Mouse (Mus musculus) lung, embryonic 16.5 days (tissue): ENCODE data around the gene Zscan29. TPM values are rescaled to one million over a fixed set of nuclear protein-coding genes. Genes with fewer than 3 reads are reported as not detected.
A peak's percentile ranks its signal among the peaks of the same experiment; 100 is the strongest.
"Not testable (repeated sequence)": the region's sequence is repeated elsewhere in the genome, so short reads cannot be mapped to it uniquely, and the experiment has no call there.

ENCODE experiments used
- ATAC-seq: fragments of 200-750 bp; cut with Nextera tagmentation; 2 replicates; pipeline ENCODE4 v1.8.0; 2017; ENCODE audit warnings: low read depth, mild to moderate bottlenecking, moderate library complexity
- H3K27ac ChIP-seq: fragments of 300-500 bp; sonication (generic); 2 replicates; pipeline ENCODE4 v1.5.1; 2014; ENCODE audit warnings: mild to moderate bottlenecking, control low read depth, low read length
- H3K27me3 ChIP-seq: fragments of 300-500 bp; sonication (generic); 2 replicates; pipeline ENCODE4 v1.6.1; 2014; ENCODE audit warnings: low read depth, low read length, mixed read lengths; ENCODE audit not compliant: control insufficient read depth, insufficient read depth
- H3K36me3 ChIP-seq: fragments of 300-500 bp; sonication (generic); 2 replicates; pipeline ENCODE4 v1.6.1; 2014; ENCODE audit warnings: low read length; ENCODE audit not compliant: control insufficient read depth, insufficient read depth
- H3K4me1 ChIP-seq: fragments of 300-500 bp; sonication (generic); replicated peaks from 2 replicates; pipeline ENCODE4 v1.6.1; 2014; ENCODE audit warnings: low read length, mixed read lengths; ENCODE audit not compliant: control insufficient read depth, insufficient read depth
- H3K4me2 ChIP-seq: fragments of 300-500 bp; sonication (generic); 2 replicates; pipeline ENCODE4 v1.6.1; 2014; ENCODE audit warnings: low read depth, low read length, control low read depth
- H3K4me3 ChIP-seq: fragments of 300-500 bp; sonication (generic); 2 replicates; pipeline ENCODE4 v1.5.1; 2014; ENCODE audit warnings: mild to moderate bottlenecking, low read length, control low read depth
- H3K9ac ChIP-seq: fragments of 300-500 bp; sonication (generic); 2 replicates; pipeline ENCODE4 v1.6.1; 2014; ENCODE audit warnings: low read length, control low read depth
- H3K9me3 ChIP-seq: fragments of 300-500 bp; sonication (generic); 2 replicates; pipeline ENCODE4 v1.6.1; 2016; ENCODE audit warnings: low read length; ENCODE audit not compliant: control insufficient read depth
- WGBS: fragments of 180-500 bp; shearing (Covaris S2); extraction: QIAGEN DNeasy Blood & Tissue Kit; methylation state at CpG from one replicate; pipeline ENCODE4 v1.1.7; 2014; 5-methylcytosine and 5-hydroxymethylcytosine counted together
- polyA plus RNA-seq: library from polyadenylated mRNA; unstranded; fragments of >200 nt; fragmentation: Nextera tagmentation; extraction: Ambion mirVana; gene quantifications from 2 replicates; pipeline ENCODE4 v1.2.1, GENCODE M21; 2015

Zscan29 gene
- polyA plus RNA-seq, 1 experiment from 2014 or later = 9.8 TPM

- H3K4me1 ChIP-seq = peaks cover 26% of the 10 kb centered on the region
- ATAC-seq = peak; percentile 96
- peaks cover 11% of the 10 kb centered on the region; the same call in 1 of the 2 replicates for H3K36me3 ChIP-seq
- H3K27ac ChIP-seq = peak within 1 kb of the TSS; percentile 99
- H3K4me3 ChIP-seq = peak within 1 kb of the TSS; percentile 81
- under 1% methylated on average over 87 of the region's 87 CpGs for WGBS
- H3K9me3 ChIP-seq = 0 out of 2 replicates have a peak, but pooled peaks cover 3% of the 10 kb centered on the region
- H3K27me3 ChIP-seq = no peaks in the 10 kb centered on the region
- peak within 1 kb of the TSS; percentile 94 for H3K9ac ChIP-seq
- H3K4me2 ChIP-seq = peak within 1 kb of the TSS; percentile 92
These were observed 30.7 kb downstream of the Zscan29 start, which contains the start of the genes Adal and Lcmt2 for GRCm38 (mm10) chr2:121140018-121140882. Adal (plus strand) TSS chr2:121140428. Lcmt2 (minus strand) TSS chr2:121140653.

DNA sequence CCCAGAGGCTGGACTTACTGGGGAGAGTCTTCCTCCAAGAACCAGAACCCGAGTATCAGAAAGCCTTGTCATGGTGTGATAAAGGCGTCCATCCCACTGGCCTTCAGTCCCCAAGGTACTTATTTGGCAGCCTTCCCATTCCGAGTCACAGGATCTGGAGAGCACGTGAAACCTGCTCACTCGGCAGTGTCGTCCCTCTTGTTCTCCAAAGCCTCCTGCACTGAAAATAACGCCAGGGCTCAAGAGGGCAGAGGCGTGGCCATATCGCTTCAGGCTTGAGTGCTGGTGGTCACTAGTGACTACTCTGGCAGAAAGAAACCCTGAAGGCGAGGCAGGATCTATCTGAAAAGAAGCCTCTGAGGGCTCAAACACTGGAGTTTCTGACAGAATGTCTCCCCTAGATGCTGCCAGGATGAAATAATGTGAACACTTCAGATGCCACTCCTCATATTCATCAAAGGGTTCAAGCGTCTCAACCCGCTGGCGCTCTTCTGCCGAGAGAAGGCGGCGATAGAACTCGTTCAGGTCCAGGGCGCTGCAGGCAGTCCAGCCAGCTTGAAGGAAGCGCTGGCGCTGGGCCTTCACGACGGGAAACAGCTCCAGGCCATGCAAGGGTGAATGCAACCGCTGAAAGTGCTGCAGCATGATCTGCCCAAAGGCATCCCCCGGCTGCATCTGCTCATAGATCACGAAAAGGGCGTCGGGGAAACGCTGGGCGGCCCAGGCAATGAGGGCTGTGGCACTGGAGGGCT, 31.5 kb downstream of the Zscan29 start:
- Histone ChIP-seq H3K4me3 (peak overlapping the region; percentile 81), H3K9ac (peak overlapping the region; percentile 94), H3K4me1 (peaks cover 26% of the 10 kb centered on the region), H3K4me2 (peak overlapping the region; percentile 92), H3K27ac (peak overlapping the region; percentile 99), H3K36me3 (peaks cover 10% of the 10 kb centered on the region; the same call in 1 of the 2 replicates), H3K9me3 (0 out of 2 replicates have a peak, but pooled peaks cover 3% of the 10 kb centered on the region), H3K27me3 (no peaks in the 10 kb centered on the region)
- ATAC-seq = no peak
- WGBS = 39% methylated on average over 29 of the region's 29 CpGs

- ATAC-seq = no peak
- Histone ChIP-seq H3K4me1 (peaks cover 26% of the 10 kb centered on the region), H3K36me3 (peaks cover 10% of the 10 kb centered on the region; the same call in 1 of the 2 replicates), H3K9ac (no peak overlapping the region), H3K27ac (no peak overlapping the region), H3K9me3 (0 out of 2 replicates have a peak, but pooled peaks cover 3% of the 10 kb centered on the region), H3K27me3 (no peaks in the 10 kb centered on the region), H3K4me3 (no peak overlapping the region), H3K4me2 (no peak overlapping the region)
- WGBS = 94% methylated on average over 4 of the region's 4 CpGs
These were observed 33.6 kb downstream of the Zscan29 start for GRCm38 (mm10) chr2:121137371-121137770.

DNA sequence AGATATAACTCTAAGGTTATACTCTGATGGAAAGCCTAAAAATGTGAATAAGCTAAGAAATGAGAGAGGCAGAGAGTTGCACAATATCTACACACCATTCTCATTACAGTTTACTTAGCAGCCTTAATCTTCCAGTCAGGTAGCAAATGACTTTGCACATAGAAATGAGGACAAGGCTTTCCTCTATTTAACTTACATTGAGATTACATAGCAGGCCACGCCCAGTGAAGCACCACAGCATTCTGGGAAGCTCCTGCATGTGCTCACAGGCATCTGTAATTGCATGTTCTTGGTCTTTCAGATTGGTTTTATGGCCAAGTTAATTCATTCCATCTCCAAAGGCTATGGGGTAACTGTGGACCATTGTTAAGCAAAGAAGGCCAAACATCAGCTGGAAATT, 38.1 kb downstream of the Zscan29 start:
- no peak for ATAC-seq

DNA sequence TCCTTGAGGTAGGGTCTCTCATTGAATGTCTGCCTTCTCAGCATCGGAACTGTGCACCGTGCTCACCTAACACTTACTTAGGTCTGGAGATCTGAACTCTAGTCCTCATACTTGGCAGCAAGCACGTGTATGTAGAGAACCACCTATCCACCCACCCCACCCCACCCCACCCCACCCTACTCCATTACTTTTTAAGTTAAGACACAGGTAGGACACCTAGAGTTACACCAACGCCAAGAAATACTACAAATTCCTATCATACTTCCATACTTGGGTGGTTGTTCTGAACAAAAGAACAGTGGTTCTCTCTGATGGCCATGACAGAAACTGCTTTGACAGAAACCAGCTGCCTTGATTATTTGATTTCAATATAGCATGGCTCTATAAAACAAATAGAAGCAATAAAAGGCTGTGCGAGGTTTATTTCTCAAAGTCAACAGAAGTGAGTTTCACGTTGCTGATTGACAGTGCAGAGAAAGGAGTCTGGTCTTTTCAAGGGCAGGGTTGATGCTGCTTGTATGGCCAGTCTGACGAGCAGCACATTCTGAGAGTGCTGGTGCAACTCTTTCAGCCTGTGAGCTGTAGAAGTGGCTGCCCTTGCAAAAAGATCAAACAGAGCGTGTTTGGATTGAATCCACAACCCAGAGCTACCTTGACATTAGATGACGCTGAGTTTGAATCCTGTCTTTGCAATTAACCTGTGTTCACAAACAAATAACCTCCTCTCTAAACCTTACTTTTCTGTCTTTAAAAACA, 41.9 kb downstream of the Zscan29 start:
- H3K4me1 ChIP-seq = no peaks in the 10 kb centered on the region
- H3K27me3 ChIP-seq = no peaks in the 10 kb centered on the region
- no peak overlapping the region for H3K4me3 ChIP-seq
- H3K9me3 ChIP-seq = no peaks in the 10 kb centered on the region
- 44% methylated on average over 9 of the region's 9 CpGs for WGBS
- no peak overlapping the region for H3K4me2 ChIP-seq
- ATAC-seq = peak; percentile 57
- no peaks in the 10 kb centered on the region for H3K36me3 ChIP-seq
- H3K9ac ChIP-seq = no peak overlapping the region
- H3K27ac ChIP-seq = peak overlapping the region; percentile 66

More for the DNA sequence above, 38.1 kb downstream of the Zscan29 start:
- peaks cover 3% of the 10 kb centered on the region; the same call in 1 of the 2 replicates for H3K4me1 ChIP-seq
- WGBS = 75% methylated on average over 1 of the region's 1 CpGs
- no peak overlapping the region for H3K27ac ChIP-seq
- no peak overlapping the region for H3K4me3 ChIP-seq
- H3K9me3 ChIP-seq = no peaks in the 10 kb centered on the region
- H3K27me3 ChIP-seq = no peaks in the 10 kb centered on the region
- no peaks in the 10 kb centered on the region for H3K36me3 ChIP-seq
- no peak overlapping the region for H3K9ac ChIP-seq
- H3K4me2 ChIP-seq = no peak overlapping the region

DNA sequence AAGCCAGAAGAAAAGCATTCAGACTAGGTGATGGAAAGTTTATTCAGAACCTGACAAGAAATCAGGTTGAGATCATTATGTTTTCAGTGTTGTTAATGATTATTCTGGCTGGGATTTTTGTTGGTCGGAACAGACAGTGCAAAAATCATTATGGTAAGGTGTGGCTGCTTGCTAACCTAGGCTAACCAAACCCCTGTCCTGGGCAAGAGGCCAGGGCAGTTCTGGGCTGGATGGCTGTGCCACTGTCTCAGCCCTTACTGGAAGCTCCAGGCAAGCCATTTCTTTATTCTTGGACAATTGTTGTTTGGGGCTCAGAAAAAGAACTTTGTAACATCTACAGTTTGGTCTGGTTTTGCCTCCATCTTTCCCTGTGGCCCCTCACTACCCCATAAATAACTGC, 43.4 kb downstream of the Zscan29 start:
- ATAC-seq = no peak
- Histone ChIP-seq H3K4me3 (no peak overlapping the region), H3K4me1 (no peaks in the 10 kb centered on the region), H3K9ac (no peak overlapping the region), H3K27ac (no peak overlapping the region), H3K27me3 (no peaks in the 10 kb centered on the region), H3K36me3 (no peaks in the 10 kb centered on the region), H3K9me3 (no peaks in the 10 kb centered on the region), H3K4me2 (no peak overlapping the region)
- 67% methylated on average over 1 of the region's 1 CpGs for WGBS

DNA sequence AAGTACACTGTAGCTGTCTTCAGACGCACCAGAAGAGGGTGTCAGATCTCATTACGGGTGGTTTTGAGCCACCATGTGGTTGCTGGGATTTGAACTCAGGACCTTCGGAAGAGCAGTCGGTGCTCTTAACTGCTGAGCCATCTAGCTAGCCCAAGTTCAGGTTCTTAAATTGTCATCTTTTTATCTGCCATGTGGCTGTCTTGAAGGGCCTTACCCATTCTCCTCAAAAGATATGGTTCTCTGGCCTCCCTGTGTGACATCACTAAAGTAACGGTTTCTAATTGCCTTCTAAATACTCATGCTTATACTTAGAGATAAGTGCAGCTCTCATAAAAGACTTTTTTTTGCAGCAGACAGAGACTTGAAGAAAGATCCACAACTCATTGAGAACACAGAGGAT, 44.6 kb downstream of the Zscan29 start:
- H3K4me2 ChIP-seq = not testable (repeated sequence)

DNA sequence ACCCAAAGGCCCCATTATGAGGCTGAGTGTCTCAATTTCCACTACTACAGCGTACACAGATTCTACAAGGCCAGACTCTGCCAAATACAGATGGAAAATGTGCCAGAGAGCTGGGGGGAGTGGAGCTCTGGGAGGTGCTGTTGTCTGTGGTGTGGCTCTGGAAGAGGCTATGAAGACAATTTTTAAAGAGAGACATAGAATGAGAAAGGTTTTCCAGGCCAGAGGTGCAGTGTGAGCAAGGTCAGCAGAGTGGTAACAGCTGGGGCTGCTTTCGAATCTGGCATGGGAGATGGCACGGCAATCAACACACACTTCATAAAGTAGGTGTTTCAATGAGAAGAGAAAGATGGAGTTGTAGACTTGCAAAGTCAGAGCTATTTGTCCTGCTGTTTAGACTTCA, 51.7 kb downstream of the Zscan29 start:
- no peak overlapping the region for H3K9ac ChIP-seq
- no peak overlapping the region for H3K4me3 ChIP-seq
- H3K4me1 ChIP-seq = no peaks in the 10 kb centered on the region
- no peak overlapping the region for H3K4me2 ChIP-seq
- WGBS = 49% methylated on average over 3 of the region's 3 CpGs
- ATAC-seq = peak; percentile 90
- no peaks in the 10 kb centered on the region for H3K27me3 ChIP-seq
- no peaks in the 10 kb centered on the region for H3K9me3 ChIP-seq
- H3K36me3 ChIP-seq = no peaks in the 10 kb centered on the region
- H3K27ac ChIP-seq = no peak overlapping the region

More for the DNA sequence above, 44.6 kb downstream of the Zscan29 start:
- not testable (repeated sequence) for H3K4me3 ChIP-seq, H3K9ac ChIP-seq, H3K27ac ChIP-seq, H3K27me3 ChIP-seq, H3K9me3 ChIP-seq, H3K36me3 ChIP-seq, H3K4me1 ChIP-seq, ATAC-seq
- WGBS = 85% methylated on average over 5 of the region's 5 CpGs
